Mouse (Mus musculus): ENCODE results near the gene Polm. TPM values are rescaled to one million over a fixed set of nuclear protein-coding genes. Genes with fewer than 3 reads are reported as not detected.
A peak's percentile ranks its signal among the peaks of the same experiment; 100 is the strongest.

Gene Polm
- polyA plus RNA-seq, 1 experiment = 18.9 TPM

- no peak for TF ChIP-seq CTCF (IDR thresholded peaks at IDR 0.05; ENCODE audit: borderline replicate concordance, extremely low read depth, insufficient read depth, insufficient read length)
- TF ChIP-seq POLR2A (IDR thresholded peaks at IDR 0.05; ENCODE audit: borderline replicate concordance, extremely low read depth, insufficient read depth, insufficient read length, poor library complexity, severe bottlenecking) = no peak
- DNase-seq (ENCODE audit: low read depth) = no peak
Observed at GRCm38 (mm10) chr11:5789071-5789753, 48.6 kb downstream of the Polm start.

GRCm38 (mm10) chr11:5788056-5789014 lies 49.5 kb downstream of the Polm start, which contains the start of gene Dbnl:
Gene Dbnl (plus strand): TSS chr11:5788488.
- peak; percentile 57 for TF ChIP-seq CTCF (IDR thresholded peaks at IDR 0.05; ENCODE audit: borderline replicate concordance, extremely low read depth, insufficient read depth, insufficient read length)
- peak; percentile 90; the same call in 1 of the 2 replicates for TF ChIP-seq POLR2A (IDR thresholded peaks at IDR 0.05; ENCODE audit: borderline replicate concordance, extremely low read depth, insufficient read depth, insufficient read length, poor library complexity, severe bottlenecking)
- peak; percentile 98 for DNase-seq (ENCODE audit: low read depth)

GRCm38 (mm10) chr11:5787671-5788055 lies 50.2 kb downstream of the Polm start:
- TF ChIP-seq POLR2A (IDR thresholded peaks at IDR 0.05; ENCODE audit: borderline replicate concordance, extremely low read depth, insufficient read depth, insufficient read length, poor library complexity, severe bottlenecking) (no peak), CTCF (IDR thresholded peaks at IDR 0.05; ENCODE audit: borderline replicate concordance, extremely low read depth, insufficient read depth, insufficient read length) (no peak)
- no peak for DNase-seq (ENCODE audit: low read depth)

GRCm38 (mm10) chr11:5785732-5786131 lies 52.1 kb downstream of the Polm start:
- DNase-seq (ENCODE audit: low read depth) = no peak
- TF ChIP-seq POLR2A (IDR thresholded peaks at IDR 0.05; ENCODE audit: borderline replicate concordance, extremely low read depth, insufficient read depth, insufficient read length, poor library complexity, severe bottlenecking) (no peak), CTCF (IDR thresholded peaks at IDR 0.05; ENCODE audit: borderline replicate concordance, extremely low read depth, insufficient read depth, insufficient read length) (no peak)

GRCm38 (mm10) chr11:5782199-5782944 lies 55.4 kb downstream of the Polm start:
- DNase-seq (ENCODE audit: low read depth) = no peak
- TF ChIP-seq POLR2A (IDR thresholded peaks at IDR 0.05; ENCODE audit: borderline replicate concordance, extremely low read depth, insufficient read depth, insufficient read length, poor library complexity, severe bottlenecking) (no peak), CTCF (IDR thresholded peaks at IDR 0.05; ENCODE audit: borderline replicate concordance, extremely low read depth, insufficient read depth, insufficient read length) (0 out of 2 replicates have a peak, but pooled peaks have one; percentile 12)

GRCm38 (mm10) chr11:5780035-5780499 lies 57.7 kb downstream of the Polm start:
- no peak for DNase-seq (ENCODE audit: low read depth)
- TF ChIP-seq POLR2A (IDR thresholded peaks at IDR 0.05; ENCODE audit: borderline replicate concordance, extremely low read depth, insufficient read depth, insufficient read length, poor library complexity, severe bottlenecking) (no peak), CTCF (IDR thresholded peaks at IDR 0.05; ENCODE audit: borderline replicate concordance, extremely low read depth, insufficient read depth, insufficient read length) (no peak)

GRCm38 (mm10) chr11:5778481-5778880 lies 59.3 kb downstream of the Polm start:
- DNase-seq (ENCODE audit: low read depth) = no peak
- TF ChIP-seq CTCF (IDR thresholded peaks at IDR 0.05; ENCODE audit: borderline replicate concordance, extremely low read depth, insufficient read depth, insufficient read length) (peak; percentile 44; the same call in 1 of the 2 replicates), POLR2A (IDR thresholded peaks at IDR 0.05; ENCODE audit: borderline replicate concordance, extremely low read depth, insufficient read depth, insufficient read length, poor library complexity, severe bottlenecking) (no peak)

Other genes starting within 250 kb of the Polm start
- 112 and 159 TPM in 2 replicates for gene Mrps24, start 122.3 kb downstream of the Polm start, polyA plus RNA-seq (2012; rRNA removed)
- 20.6 and 25.9 TPM in 2 replicates for gene Urgcp, start 75.6 kb downstream of the Polm start, polyA plus RNA-seq (2012; rRNA removed)
- 123 TPM in 2 replicates for gene Dbnl, start 49.5 kb downstream of the Polm start, polyA plus RNA-seq (2012; rRNA removed)
- 0.59 and 0.82 TPM in 2 replicates for gene Pgam2, start 34.3 kb downstream of the Polm start, polyA plus RNA-seq (2012; rRNA removed)
- 6.6 and 18.7 TPM in 2 replicates for gene Aebp1, start 23.9 kb upstream of the Polm start, polyA plus RNA-seq (2012; rRNA removed)
- 78.0 and 126 TPM in 2 replicates for gene Pold2, start 40.3 kb upstream of the Polm start, polyA plus RNA-seq (2012; rRNA removed)
- 0.29 and 0.38 TPM in 2 replicates for gene Myl7, start 60.8 kb upstream of the Polm start, polyA plus RNA-seq (2012; rRNA removed)
- gene Gck, start 112.1 kb upstream of the Polm start, polyA plus RNA-seq (2012; rRNA removed) = 5.9 and 6.4 TPM in 2 replicates
- 74.7 and 106 TPM in 2 replicates for gene Ykt6, start 117.7 kb upstream of the Polm start, polyA plus RNA-seq (2012; rRNA removed)
- 87.5 and 126 TPM in 2 replicates for gene Camk2b, start 228.3 kb upstream of the Polm start, polyA plus RNA-seq (2012; rRNA removed)

All from brain, embryonic 14.5 days (tissue).